Mouse (Mus musculus) kidney, embryonic 16.5 days (tissue): ENCODE data around the gene Chmp2a. TPM values are rescaled to one million over a fixed set of nuclear protein-coding genes. Genes with fewer than 3 reads are reported as not detected.

Experiments used
- ATAC-seq: fragments of 200-750 bp; cut with Nextera tagmentation; 2 replicates; pipeline ENCODE4 v1.8.0; 2017; ENCODE audit warnings: moderate TSS enrichment; ENCODE audit not compliant: low FRiP score, low TSS enrichment
- H3K27ac ChIP-seq: fragments of 300-500 bp; sonication (generic); 2 replicates; pipeline ENCODE4 v1.5.1; 2014; ENCODE audit warnings: low read length
- H3K27me3 ChIP-seq: fragments of 300-500 bp; sonication (generic); 2 replicates; pipeline ENCODE4 v1.6.1; 2014; ENCODE audit warnings: low read length, control low read depth, mixed read lengths; ENCODE audit not compliant: insufficient read depth
- H3K36me3 ChIP-seq: fragments of 300-500 bp; sonication (generic); 2 replicates; pipeline ENCODE4 v1.6.1; 2014; ENCODE audit warnings: low read length, control low read depth, mixed read lengths; ENCODE audit not compliant: insufficient read depth
- H3K4me1 ChIP-seq: fragments of 300-500 bp; sonication (generic); 2 replicates; pipeline ENCODE4 v1.6.1; 2014; ENCODE audit warnings: low read length, control low read depth, mixed read lengths; ENCODE audit not compliant: insufficient read depth
- H3K4me2 ChIP-seq: fragments of 300-500 bp; sonication (generic); replicated peaks from 2 replicates; pipeline ENCODE4 v1.6.1; 2014; ENCODE audit warnings: low read depth, low read length
- H3K4me3 ChIP-seq: fragments of 300-500 bp; sonication (generic); 2 replicates; pipeline ENCODE4 v1.5.1; 2014; ENCODE audit warnings: mild to moderate bottlenecking, low read length
- H3K9ac ChIP-seq: fragments of 300-500 bp; sonication (generic); replicated peaks from 2 replicates; pipeline ENCODE4 v1.6.1; 2014; ENCODE audit warnings: low read length
- H3K9me3 ChIP-seq: fragments of 300-500 bp; sonication (generic); 2 replicates; pipeline ENCODE4 v1.6.1; 2016; ENCODE audit warnings: low read length, control low read depth
- WGBS: fragments of 180-500 bp; shearing (Covaris S2); extraction: QIAGEN DNeasy Blood & Tissue Kit; methylation state at CpG from one replicate; pipeline ENCODE4 v1.1.7; 2014; 5-methylcytosine and 5-hydroxymethylcytosine counted together
- polyA plus RNA-seq: library from polyadenylated mRNA; unstranded; fragments of >200 nt; fragmentation: Nextera tagmentation; extraction: Ambion mirVana; gene quantifications from 2 replicates; pipeline ENCODE4 v1.2.1, GENCODE M21; 2015

The Chmp2a gene
- polyA plus RNA-seq, 1 experiment from 2014 or later = 162 TPM

- Histone ChIP-seq H3K4me3 (no peak overlapping the region), H3K9me3 (no peaks in the 10 kb centered on the region), H3K9ac (no peak overlapping the region), H3K27me3 (no peaks in the 10 kb centered on the region), H3K4me1 (no peaks in the 10 kb centered on the region), H3K4me2 (no peak overlapping the region), H3K27ac (no peak overlapping the region), H3K36me3 (no peaks in the 10 kb centered on the region)
- WGBS = 75% methylated on average over 8 of the region's 8 CpGs
- ATAC-seq = no peak
Measured at GRCm38 (mm10) chr7:12987409-12988189, 47.0 kb downstream of the Chmp2a start.

- WGBS = 90% methylated on average over 8 of the region's 8 CpGs
- no peaks in the 10 kb centered on the region for H3K36me3 ChIP-seq
Measured at GRCm38 (mm10) chr7:12986906-12987305, 47.7 kb downstream of the Chmp2a start.

GRCm38 (mm10) chr7:12985724-12986123 is 48.9 kb downstream of the Chmp2a start:
- H3K4me1 ChIP-seq = no peaks in the 10 kb centered on the region
- no peaks in the 10 kb centered on the region for H3K9me3 ChIP-seq
- 83% methylated on average over 1 of the region's 1 CpGs for WGBS
- H3K9ac ChIP-seq = no peak overlapping the region
- no peaks in the 10 kb centered on the region for H3K27me3 ChIP-seq
- no peak for ATAC-seq
- H3K4me3 ChIP-seq = no peak overlapping the region
- H3K27ac ChIP-seq = no peak overlapping the region
- H3K4me2 ChIP-seq = no peak overlapping the region
- H3K36me3 ChIP-seq = no peaks in the 10 kb centered on the region

More at GRCm38 (mm10) chr7:12986906-12987305, 47.7 kb downstream of the Chmp2a start:
- ATAC-seq = no peak
- H3K27me3 ChIP-seq = no peaks in the 10 kb centered on the region
- H3K4me2 ChIP-seq = no peak overlapping the region
- H3K9me3 ChIP-seq = no peaks in the 10 kb centered on the region
- no peak overlapping the region for H3K4me3 ChIP-seq
- no peak overlapping the region for H3K27ac ChIP-seq
- no peak overlapping the region for H3K9ac ChIP-seq
- no peaks in the 10 kb centered on the region for H3K4me1 ChIP-seq

Other genes with a start within 250 kb of the Chmp2a start
- gene Zscan18, start 231.2 kb downstream of the Chmp2a start, polyA plus RNA-seq = 9.0 and 9.9 TPM in 2 replicates
- 13.6 and 17.5 TPM in 2 replicates for gene Zfp329, start 215.9 kb downstream of the Chmp2a start, polyA plus RNA-seq
- 36.0 and 38.8 TPM in 2 replicates for gene Zfp110, start 200.0 kb downstream of the Chmp2a start, polyA plus RNA-seq
- gene Zfp128, start 153.6 kb downstream of the Chmp2a start, polyA plus RNA-seq = 4.2 and 5.0 TPM in 2 replicates
- 20.4 and 22.0 TPM in 2 replicates for gene Zscan22, start 137.0 kb downstream of the Chmp2a start, polyA plus RNA-seq
- gene Rps5, start 112.5 kb downstream of the Chmp2a start, polyA plus RNA-seq = 983 and 1,044 TPM in 2 replicates
- gene Rnf225, start 107.4 kb downstream of the Chmp2a start, polyA plus RNA-seq = 0.46 and 0.60 TPM in 2 replicates
- gene Zfp324, start 69.0 kb downstream of the Chmp2a start, polyA plus RNA-seq = 10.4 and 12.1 TPM in 2 replicates
- 12.4 and 14.4 TPM in 2 replicates for gene Zfp446, start 57.0 kb downstream of the Chmp2a start, polyA plus RNA-seq
- gene Slc27a5, start 36.6 kb downstream of the Chmp2a start, polyA plus RNA-seq = 0.11 and 0.40 TPM in 2 replicates
- gene Trim28, start 35.7 kb downstream of the Chmp2a start, polyA plus RNA-seq = 245 TPM in 2 replicates
- 28.3 and 29.2 TPM in 2 replicates for gene Zbtb45, start 24.8 kb downstream of the Chmp2a start, polyA plus RNA-seq
- 30.4 and 54.9 TPM in 2 replicates for gene Ube2m, start 3.5 kb upstream of the Chmp2a start, polyA plus RNA-seq
- 3.8 and 5.1 TPM in 2 replicates for gene Mzf1, start 20.0 kb upstream of the Chmp2a start, polyA plus RNA-seq
- gene Vmn1r85, start 60.4 kb upstream of the Chmp2a start, polyA plus RNA-seq = not detected in 2 replicates
- gene Vmn1r86, start 85.1 kb upstream of the Chmp2a start, polyA plus RNA-seq = not detected in 2 replicates
- gene Vmn1r87, start 105.3 kb upstream of the Chmp2a start, polyA plus RNA-seq = not detected in 2 replicates
- not detected in 2 replicates for gene Vmn1r88, start 124.8 kb upstream of the Chmp2a start, polyA plus RNA-seq
- not detected in 2 replicates for gene Vmn1r89, start 178.2 kb upstream of the Chmp2a start, polyA plus RNA-seq
- gene Lig1, start 242.5 kb upstream of the Chmp2a start, polyA plus RNA-seq = 89.1 and 98.3 TPM in 2 replicates
- 10.2 and 11.0 TPM in 2 replicates for gene Zswim9, start 243.9 kb upstream of the Chmp2a start, polyA plus RNA-seq